Mouse (Mus musculus) layer of hippocampus, adult 9-11 months (tissue): Measurements from ENCODE around the gene Kcnmb3.
"Not testable (repeated sequence)": the region's sequence is repeated elsewhere in the genome, so short reads cannot be mapped to it uniquely, and the experiment has no call there.

Experiments used
- DNase-seq: peaks from one replicate; pipeline ENCODE4 v3.0.0; 2022

Kcnmb3 gene

GRCm38 (mm10) chr3:32494387-32495087 is 2.5 kb upstream of the Kcnmb3 start:
- no peak for DNase-seq

- no peak for DNase-seq
Observed at GRCm38 (mm10) chr3:32490928-32491315, 1.1 kb downstream of the Kcnmb3 start.

GRCm38 (mm10) chr3:32490076-32490927 is 1.7 kb downstream of the Kcnmb3 start:
- DNase-seq: no peak

- DNase-seq: no peak
Observed at GRCm38 (mm10) chr3:32488172-32488571, 3.9 kb downstream of the Kcnmb3 start.

- no peak for DNase-seq
Observed at GRCm38 (mm10) chr3:32486543-32486942, 5.5 kb downstream of the Kcnmb3 start.

- DNase-seq: no peak
Observed at GRCm38 (mm10) chr3:32483035-32483434, 9.0 kb downstream of the Kcnmb3 start.

GRCm38 (mm10) chr3:32479961-32480360 is 12.1 kb downstream of the Kcnmb3 start:
- no peak for DNase-seq

GRCm38 (mm10) chr3:32473184-32473583 is 18.8 kb downstream of the Kcnmb3 start:
- no peak for DNase-seq

- no peak for DNase-seq
Observed at GRCm38 (mm10) chr3:32472191-32472900, 19.7 kb downstream of the Kcnmb3 start.

- DNase-seq: peak; percentile 35
Observed at GRCm38 (mm10) chr3:32471098-32471497, 20.9 kb downstream of the Kcnmb3 start.

GRCm38 (mm10) chr3:32470449-32470848 is 21.6 kb downstream of the Kcnmb3 start:
- DNase-seq: no peak

GRCm38 (mm10) chr3:32468411-32468810 is 23.6 kb downstream of the Kcnmb3 start:
- DNase-seq: no peak

- no peak for DNase-seq
Observed at GRCm38 (mm10) chr3:32467321-32467720, 24.7 kb downstream of the Kcnmb3 start.

- DNase-seq: no peak
Observed at GRCm38 (mm10) chr3:32459777-32460176, 32.3 kb downstream of the Kcnmb3 start.

GRCm38 (mm10) chr3:32454329-32455021 is 37.6 kb downstream of the Kcnmb3 start:
- no peak for DNase-seq

- DNase-seq: no peak
Observed at GRCm38 (mm10) chr3:32441710-32442109, 50.3 kb downstream of the Kcnmb3 start.

GRCm38 (mm10) chr3:32438716-32439115 is 53.3 kb downstream of the Kcnmb3 start:
- no peak for DNase-seq

- DNase-seq: no peak
Observed at GRCm38 (mm10) chr3:32437820-32438219, 54.2 kb downstream of the Kcnmb3 start.

- no peak for DNase-seq
Observed at GRCm38 (mm10) chr3:32437297-32437696, 54.7 kb downstream of the Kcnmb3 start.

GRCm38 (mm10) chr3:32436101-32436500 is 55.9 kb downstream of the Kcnmb3 start:
- no peak for DNase-seq

- no peak for DNase-seq
Observed at GRCm38 (mm10) chr3:32434016-32434415, 58.0 kb downstream of the Kcnmb3 start.

GRCm38 (mm10) chr3:32430394-32430793 is 61.6 kb downstream of the Kcnmb3 start:
- no peak for DNase-seq

GRCm38 (mm10) chr3:32429351-32429750 is 62.7 kb downstream of the Kcnmb3 start:
- not testable (repeated sequence) for DNase-seq
